Comparison of ENCODE assay signal across 19 mouse cellular contexts in genomic region chr13:108138403-108138977, GRCm38 (mm10).
"Had no signal": no experiment of that assay in that cellular context is flagged by ENCODE, and none has a peak within 500 bp of the region (broad histone marks: within the 10 kb centered on the region; RNA-seq: fewer than 3 reads in every experiment).

No protein-coding gene starts in this region.

- H3K4me3 ChIP-seq: left cerebral cortex, adult 2 months; liver, embryonic 13.5 days; neural tube, embryonic 12.5 days; neural tube, embryonic 15.5 days had no signal

- DNase-seq: kidney, adult 2 months; kidney, postnatal 25 days; liver, embryonic 13.5 days; lung, adult 2 months; lung, postnatal 14 days; lung, postnatal 4 days; midbrain, embryonic 14.5 days; right cerebral cortex, adult 18-20 months; right cerebral cortex, postnatal 14 days; right cerebral cortex, postnatal 4 days; thymus, adult 2 months; thymus, postnatal 14 days; thymus, postnatal 4 days had no signal

- H3K9me3 ChIP-seq: liver, embryonic 13.5 days; neural tube, embryonic 12.5 days; neural tube, embryonic 15.5 days had no signal

- H3K36me3 ChIP-seq: liver, embryonic 13.5 days; neural tube, embryonic 12.5 days; neural tube, embryonic 15.5 days had no signal

- H3K9ac ChIP-seq: liver, embryonic 13.5 days; neural tube, embryonic 12.5 days; neural tube, embryonic 15.5 days had no signal

- H3K4me1 ChIP-seq: liver, embryonic 13.5 days; neural tube, embryonic 12.5 days; neural tube, embryonic 15.5 days had no signal

- H3K27me3 ChIP-seq: liver, embryonic 13.5 days; neural tube, embryonic 12.5 days; neural tube, embryonic 15.5 days had no signal

- H3K4me2 ChIP-seq: liver, embryonic 13.5 days; midbrain, embryonic 11.5 days; neural tube, embryonic 12.5 days; neural tube, embryonic 15.5 days had no signal

- H3K27ac ChIP-seq: kidney, postnatal 0 days; left cerebral cortex, adult 2 months; liver, embryonic 13.5 days; neural tube, embryonic 12.5 days; neural tube, embryonic 15.5 days; stomach, postnatal 0 days had no signal
